Mouse (Mus musculus) kidney, adult 11 months (tissue): Measurements from ENCODE around the gene Spast.

ENCODE experiments used
- DNase-seq: peaks from one replicate; pipeline ENCODE4 v3.0.0; 2022

The Spast gene

GRCm38 (mm10) chr17:74431481-74431880, 92.7 kb downstream of the Spast start:
- no peak for DNase-seq

- no peak for DNase-seq
Observed at GRCm38 (mm10) chr17:74432631-74433030, 93.8 kb downstream of the Spast start.

GRCm38 (mm10) chr17:74437762-74438161, 99.0 kb downstream of the Spast start:
- DNase-seq, result no peak

- no peak for DNase-seq
Observed at GRCm38 (mm10) chr17:74440486-74440885, 101.7 kb downstream of the Spast start.
